Mouse (Mus musculus): ENCODE measurements around the gene Olfr720. TPM values are rescaled to one million over a fixed set of nuclear protein-coding genes. Genes with fewer than 3 reads are reported as not detected.

The Olfr720 gene
- not detected in 2 replicates for polyA plus RNA-seq (2015; fragmentation: Nextera tagmentation; extraction: Ambion mirVana)

- WGBS: 83% methylated on average over 4 of the region's 4 CpGs
- H3K36me3 ChIP-seq: no peaks in the 10 kb centered on the region
- H3K27ac ChIP-seq: no peak within 1 kb of the TSS
- no peaks in the 10 kb centered on the region for H3K4me1 ChIP-seq (replicated peaks)
- H3K4me2 ChIP-seq: no peak within 1 kb of the TSS
- H3K27me3 ChIP-seq: no peaks in the 10 kb centered on the region
- no peaks in the 10 kb centered on the region for H3K9me3 ChIP-seq
- H3K4me3 ChIP-seq: no peak within 1 kb of the TSS
- no peak for ATAC-seq (ENCODE audit: low FRiP score)
- no peak within 1 kb of the TSS for H3K9ac ChIP-seq
Measured at GRCm38 (mm10) chr14:14186738-14187137, at the start of gene Olfr720. Gene Olfr720, minus strand, starts transcription at chr14:14186838.

Other genes with a start within 250 kb of the Olfr720 start
- gene Atxn7, start 225.4 kb downstream of the Olfr720 start, polyA plus RNA-seq (2015; fragmentation: Nextera tagmentation; extraction: Ambion mirVana): 3.1 and 4.2 TPM in 2 replicates
- gene Thoc7, start 225.0 kb downstream of the Olfr720 start, polyA plus RNA-seq (2015; fragmentation: Nextera tagmentation; extraction: Ambion mirVana): 204 and 211 TPM in 2 replicates
- gene Psmd6, start 65.9 kb downstream of the Olfr720 start, polyA plus RNA-seq (2015; fragmentation: Nextera tagmentation; extraction: Ambion mirVana): 279 and 284 TPM in 2 replicates
- 0.12 TPM in 1 of 2 replicates, not detected in the other for gene Olfr31, start 136.0 kb upstream of the Olfr720 start, polyA plus RNA-seq (2015; fragmentation: Nextera tagmentation; extraction: Ambion mirVana)
- 1.6 and 2.2 TPM in 2 replicates for gene Il3ra, start 159.4 kb upstream of the Olfr720 start, polyA plus RNA-seq (2015; fragmentation: Nextera tagmentation; extraction: Ambion mirVana)
- gene Olfr721-ps1, start 214.5 kb upstream of the Olfr720 start, polyA plus RNA-seq (2015; fragmentation: Nextera tagmentation; extraction: Ambion mirVana): not detected in 2 replicates

Measured in hindbrain, embryonic 13.5 days (tissue).